Mouse (Mus musculus): Measurements from ENCODE around the gene Pdyn.

The Pdyn gene

DNA sequence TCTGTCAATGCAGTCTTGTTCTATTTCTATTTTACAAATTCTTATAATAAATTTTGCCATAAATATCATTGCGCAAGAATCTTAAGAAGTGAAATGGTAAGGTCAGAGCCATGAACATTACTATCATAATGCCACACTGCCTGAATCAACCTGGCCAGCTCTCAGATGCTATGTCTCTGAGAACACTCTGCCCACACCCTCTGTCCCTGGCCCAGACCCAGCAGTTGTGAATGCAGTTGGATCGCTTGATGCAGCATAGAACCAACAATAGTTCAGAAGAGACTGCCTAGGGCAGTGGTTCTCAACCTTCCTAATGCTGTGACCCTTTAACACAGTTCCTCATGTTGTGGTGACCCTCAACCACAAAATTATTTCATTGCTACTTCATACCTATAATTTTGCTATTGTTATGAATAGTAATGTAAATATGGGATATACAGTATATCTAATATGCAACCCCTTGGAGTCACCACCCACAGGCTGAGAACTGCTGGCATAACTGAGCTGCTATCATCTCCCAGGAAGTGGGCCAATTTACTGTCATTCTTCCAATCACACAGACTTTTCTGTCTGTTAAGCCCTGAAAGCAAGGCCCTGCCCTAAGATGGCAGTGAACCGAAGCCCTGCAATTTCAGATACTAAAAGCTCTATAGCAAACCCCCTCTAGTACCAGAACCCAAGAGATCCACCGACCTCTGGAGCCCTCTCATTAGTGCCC, 45.3 kb downstream of the Pdyn start:
- no peak for DNase-seq (ENCODE audit: low spot score in 2 of 2)

DNA sequence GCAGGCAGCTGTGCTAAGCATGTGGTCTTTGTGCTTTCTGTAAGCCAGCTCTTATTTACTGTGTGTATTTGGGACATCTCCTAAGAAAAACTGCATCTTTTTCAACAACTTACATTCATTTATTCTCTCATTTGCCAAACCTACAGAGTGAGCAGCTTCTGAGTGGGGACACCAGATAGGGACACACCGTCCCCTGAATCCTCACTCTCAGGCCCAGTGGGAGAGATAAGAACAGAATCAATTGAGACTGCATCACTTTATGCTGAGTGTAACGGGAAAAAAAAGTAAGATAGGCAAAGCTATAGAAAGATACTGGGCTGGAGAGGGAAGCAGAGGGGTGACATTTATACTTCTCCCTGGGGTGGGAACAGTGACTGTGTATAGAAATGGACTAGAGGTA, 46.0 kb downstream of the Pdyn start:
- no peak for DNase-seq (ENCODE audit: low spot score in 2 of 2)

DNA sequence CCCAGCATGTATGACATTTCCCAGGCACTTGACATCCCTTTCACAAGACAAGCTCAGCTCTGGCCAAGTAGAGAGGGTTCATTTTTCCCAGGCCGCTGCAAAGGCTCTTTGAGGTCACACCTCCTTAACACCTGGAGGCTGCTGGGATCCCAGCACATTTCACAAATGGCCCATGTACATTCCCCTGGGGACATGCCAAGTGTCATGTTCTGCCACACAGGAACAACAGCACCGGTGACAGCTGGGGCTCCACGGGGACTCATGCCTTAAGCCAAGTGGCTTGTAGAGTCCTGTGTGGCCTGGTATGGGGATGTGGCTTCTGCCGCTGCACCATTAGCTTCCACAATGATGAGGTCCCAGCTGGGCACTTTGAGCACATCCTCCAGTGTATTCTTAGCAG, 47.0 kb downstream of the Pdyn start:
- peak in 1 of 2 experiments; percentile 48 for DNase-seq (ENCODE audit: low spot score in 2 of 2)
